Mouse (Mus musculus) thymus, adult 2 months (tissue): ENCODE data around the gene Hk1.

Experiments
- CTCF ChIP-seq: fragments of 200-500 bp; IDR thresholded peaks from 2 replicates; pipeline ENCODE4 v1.5.1; 2012; ENCODE audit warnings: mild to moderate bottlenecking, control low read depth, low read length, moderate library complexity, borderline replicate concordance; ENCODE audit not compliant: control insufficient read depth, poor library complexity, insufficient read depth; ENCODE audit errors: extremely low read depth
- POLR2A ChIP-seq: fragments of 200-500 bp; IDR thresholded peaks from 2 replicates; pipeline ENCODE4 v1.6.1; 2012; ENCODE audit warnings: mild to moderate bottlenecking, low read length, control low read depth, moderate library complexity; ENCODE audit not compliant: control insufficient read depth, poor library complexity, insufficient read depth; ENCODE audit errors: extremely low read depth

DNA sequence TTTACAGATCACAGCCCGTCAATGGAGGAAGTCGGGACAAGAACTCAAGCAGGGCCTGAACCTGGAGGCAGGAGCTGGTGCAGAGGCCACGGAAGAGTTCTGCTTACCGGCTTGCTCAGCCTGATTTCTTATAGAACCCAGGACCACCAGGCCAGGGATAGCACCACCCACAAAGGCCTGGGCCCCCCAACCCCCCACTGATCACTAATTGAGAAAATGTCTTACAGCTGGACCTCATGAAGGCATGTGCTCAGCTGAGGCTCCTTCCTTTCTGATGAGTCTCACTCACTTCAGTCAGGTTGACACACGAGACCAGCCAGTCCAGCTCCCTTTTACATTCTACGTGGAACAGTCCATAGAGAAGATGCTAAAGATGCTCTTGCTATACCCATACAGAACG lies 153.9 kb downstream of the Hk1 start:
- no peak for TF ChIP-seq CTCF
- no peak for TF ChIP-seq POLR2A
